Mouse (Mus musculus) spleen, adult 2 months (tissue): ENCODE results near the gene Abcd2.

Experiments used
- CTCF ChIP-seq: fragments of 200-500 bp; IDR thresholded peaks from 2 replicates; pipeline ENCODE4 v1.5.1; 2011; ENCODE audit warnings: mild to moderate bottlenecking, inconsistent platforms; ENCODE audit not compliant: insufficient read depth, insufficient read length, insufficient replicate concordance; ENCODE audit errors: extremely low read depth
- POLR2A ChIP-seq: fragments of 200-500 bp; IDR thresholded peaks from 2 replicates; pipeline ENCODE4 v1.6.1; 2011; ENCODE audit warnings: low read depth, low read length, inconsistent platforms

DNA sequence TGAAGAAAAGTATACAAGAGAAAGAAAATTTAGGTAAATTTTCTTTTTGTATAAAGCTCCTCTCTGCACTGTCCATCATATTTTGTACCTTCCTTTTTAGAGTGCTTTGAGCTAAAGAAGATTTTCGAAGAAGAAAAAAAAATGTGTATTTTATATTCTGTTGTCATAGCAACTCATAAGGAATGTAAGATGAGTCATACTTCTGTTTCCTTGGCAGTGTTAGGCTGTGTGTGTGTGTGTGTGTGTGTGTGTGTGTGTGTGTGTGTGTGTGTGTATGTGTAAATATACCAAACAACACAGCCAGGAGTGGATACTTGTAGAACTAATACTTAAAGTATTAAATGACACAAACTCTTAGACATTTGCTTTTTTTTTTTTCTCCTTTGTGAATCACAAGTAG, 39.0 kb downstream of the Abcd2 start:
- TF ChIP-seq CTCF = no peak
- no peak for TF ChIP-seq POLR2A
